Mouse (Mus musculus): ENCODE data around the gene Wdtc1.

Gene Wdtc1

DNA sequence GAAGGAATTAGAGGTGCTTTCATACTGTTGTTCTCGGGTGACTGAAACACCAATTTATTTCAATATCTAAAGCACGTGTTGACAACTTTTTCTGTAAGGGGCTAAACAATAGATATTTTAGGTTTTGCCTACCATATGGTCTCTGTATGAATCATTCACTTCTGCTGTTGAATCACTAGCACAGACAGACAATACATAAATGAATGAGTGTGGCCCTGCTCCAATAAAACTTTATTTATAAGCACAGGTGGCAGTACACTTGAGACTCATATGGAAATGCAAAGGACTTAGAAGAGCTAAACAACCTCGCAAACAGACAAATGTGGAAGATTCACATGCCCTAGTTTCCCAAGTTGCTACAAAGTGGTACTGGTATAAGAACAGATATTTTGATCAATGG, 33.6 kb downstream of the Wdtc1 start:
- no peak for DNase-seq

DNA sequence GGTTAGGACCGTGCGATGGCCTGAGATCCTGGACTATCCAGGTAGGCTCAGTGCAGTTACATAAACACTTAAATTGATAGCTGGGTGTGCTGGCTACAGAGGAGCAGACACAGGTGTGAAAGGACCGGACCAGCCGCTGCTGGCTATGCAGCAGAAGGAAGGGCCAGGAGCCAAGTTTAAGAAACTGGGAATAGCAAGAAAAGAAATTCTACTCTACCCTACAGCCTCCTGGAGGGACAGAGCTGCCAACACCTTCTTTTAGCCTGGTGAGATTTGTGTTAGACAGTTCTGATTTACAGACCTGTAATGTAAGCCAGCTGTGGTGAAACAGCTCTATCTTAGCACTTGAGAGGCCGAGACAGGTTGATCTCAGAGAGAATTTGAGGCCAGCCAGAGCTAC, 37.3 kb downstream of the Wdtc1 start:
- no peak for DNase-seq

DNA sequence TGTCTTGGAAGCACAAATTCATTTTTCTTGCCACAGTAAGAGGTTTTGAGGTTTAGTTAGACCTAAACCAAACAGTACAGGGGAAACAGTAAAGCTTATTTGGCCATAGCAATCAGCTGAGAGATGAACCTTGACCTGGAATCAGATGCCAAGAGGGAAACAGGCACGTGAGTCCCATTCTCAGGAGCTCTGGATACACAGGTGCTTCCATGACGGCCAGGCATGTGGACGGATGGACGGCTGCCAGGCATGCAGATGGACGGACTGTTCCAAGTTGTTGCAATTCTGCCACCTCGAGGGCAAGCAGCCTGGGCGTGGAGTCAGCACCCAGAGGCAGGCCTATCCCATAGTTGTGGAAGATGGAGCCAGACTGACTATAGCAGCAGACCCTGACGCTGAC, 38.4 kb downstream of the Wdtc1 start:
- no peak for DNase-seq

DNA sequence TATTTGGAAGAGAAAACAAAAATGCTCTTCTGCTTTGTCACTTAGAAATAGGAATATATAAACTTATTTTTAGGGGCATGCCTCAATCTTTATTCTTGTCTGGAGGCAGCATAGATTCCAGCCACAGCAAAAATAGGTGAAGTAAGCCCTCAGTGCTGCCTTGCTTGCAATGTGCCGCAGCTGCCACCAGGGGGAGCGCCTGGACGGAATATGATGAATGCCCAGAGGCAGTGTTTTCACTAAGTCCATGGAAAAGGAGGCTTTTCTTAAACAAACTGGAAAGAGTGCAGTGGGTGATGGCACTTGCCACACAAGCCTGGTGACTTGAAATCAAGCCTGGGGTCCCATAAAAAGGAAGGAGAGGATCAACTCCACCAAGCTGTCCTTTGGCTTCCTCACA, 43.3 kb downstream of the Wdtc1 start:
- peak; percentile 83 for DNase-seq

DNA sequence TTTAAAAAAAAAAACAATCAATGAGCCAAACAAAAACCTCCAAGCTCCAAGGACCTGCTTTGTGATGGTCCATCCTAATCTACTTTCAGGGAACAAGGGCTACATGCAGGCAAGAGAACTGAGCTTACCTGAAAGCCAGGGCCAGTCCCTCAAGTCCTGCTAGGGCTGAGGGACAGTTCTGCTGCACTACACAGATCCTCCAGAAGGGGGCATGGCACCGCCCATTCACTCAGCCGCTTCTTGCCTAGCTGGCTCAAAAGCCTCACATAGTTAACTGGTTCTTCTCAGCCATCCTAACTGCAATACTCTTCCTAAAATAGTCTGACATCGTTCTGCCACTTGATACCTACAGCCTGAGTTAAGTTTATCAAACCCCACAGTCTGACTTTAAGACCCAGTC, 46.0 kb downstream of the Wdtc1 start:
- DNase-seq = peak; percentile 45

DNA sequence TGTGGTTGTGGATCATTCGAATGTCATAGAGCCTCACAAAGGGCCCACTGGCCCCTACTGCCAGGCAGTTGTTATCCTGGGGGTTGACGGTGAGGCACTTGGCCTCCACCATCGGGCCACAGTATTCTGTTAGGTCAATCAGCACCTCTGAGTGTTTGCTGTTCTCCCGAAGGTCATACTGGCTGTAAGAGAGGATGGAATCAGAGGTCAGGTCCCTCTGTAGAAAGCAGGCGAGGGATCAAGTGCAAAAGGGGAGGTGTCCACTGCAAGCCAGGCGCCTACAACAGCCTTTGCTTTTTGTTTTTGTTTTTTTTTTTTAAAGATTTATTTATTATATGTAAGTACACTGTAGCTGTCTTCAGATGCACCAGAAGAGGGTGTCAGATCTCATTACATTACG, 47.5 kb downstream of the Wdtc1 start:
- DNase-seq = no peak

DNA sequence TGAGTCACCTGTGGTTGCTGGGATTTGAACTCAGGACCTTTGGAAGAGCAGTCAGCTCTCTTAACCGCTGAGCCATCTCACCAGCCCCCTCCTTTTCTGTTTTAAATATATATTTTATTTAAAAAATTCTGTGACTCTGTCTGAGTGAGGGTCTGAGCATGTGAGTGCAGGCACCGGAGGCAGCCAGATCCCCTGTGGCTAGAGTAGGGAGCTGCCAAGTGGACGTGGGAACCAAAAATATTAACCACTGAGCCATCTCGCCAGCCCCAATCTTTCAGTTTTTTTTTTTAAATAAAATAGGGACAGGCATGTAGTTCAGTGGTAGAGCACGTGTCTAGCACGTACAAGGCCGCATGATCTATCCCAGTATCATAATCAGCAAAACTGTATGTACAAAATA, 48.5 kb downstream of the Wdtc1 start:
- no peak for DNase-seq

DNA sequence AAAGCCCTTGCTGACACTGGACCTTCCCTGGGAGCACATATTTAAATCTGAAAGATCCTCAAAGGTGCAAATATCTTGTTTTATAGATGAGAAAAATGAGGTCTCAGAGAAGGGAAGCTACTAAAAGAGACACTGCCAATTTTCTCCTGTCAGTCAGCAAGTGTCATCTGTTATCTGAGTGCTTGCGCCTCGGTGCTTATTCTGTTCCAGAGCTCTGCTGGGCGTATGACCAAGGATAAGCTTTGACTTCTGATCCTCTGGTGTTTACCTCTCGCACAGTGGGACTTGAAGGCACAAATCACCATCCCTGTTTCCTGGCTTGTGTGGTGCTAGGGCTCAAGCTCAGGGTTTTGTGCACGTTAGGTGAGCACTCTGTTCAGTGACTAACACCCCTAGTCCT, 50.6 kb downstream of the Wdtc1 start:
- DNase-seq = no peak

DNA sequence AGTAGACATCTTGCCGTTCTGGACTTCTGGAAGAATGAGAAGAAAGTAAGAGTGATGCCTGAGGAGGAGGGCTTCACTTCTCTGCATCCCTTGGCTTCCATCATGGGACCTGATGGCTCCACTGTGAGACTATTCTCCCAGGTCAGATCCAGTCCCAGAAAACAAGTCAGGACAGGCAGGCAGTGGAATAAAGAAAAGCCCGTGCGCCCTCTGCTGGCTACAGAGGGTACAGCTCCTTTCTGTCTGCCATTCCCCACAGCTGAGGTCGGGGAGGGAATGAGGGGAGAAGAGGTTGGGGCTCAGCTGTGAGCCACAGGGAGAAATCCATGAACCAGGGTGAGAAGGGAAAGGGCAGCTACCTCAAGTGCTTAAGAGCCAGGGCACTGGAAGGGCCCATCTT, 51.5 kb downstream of the Wdtc1 start:
- DNase-seq = peak; percentile 60

DNA sequence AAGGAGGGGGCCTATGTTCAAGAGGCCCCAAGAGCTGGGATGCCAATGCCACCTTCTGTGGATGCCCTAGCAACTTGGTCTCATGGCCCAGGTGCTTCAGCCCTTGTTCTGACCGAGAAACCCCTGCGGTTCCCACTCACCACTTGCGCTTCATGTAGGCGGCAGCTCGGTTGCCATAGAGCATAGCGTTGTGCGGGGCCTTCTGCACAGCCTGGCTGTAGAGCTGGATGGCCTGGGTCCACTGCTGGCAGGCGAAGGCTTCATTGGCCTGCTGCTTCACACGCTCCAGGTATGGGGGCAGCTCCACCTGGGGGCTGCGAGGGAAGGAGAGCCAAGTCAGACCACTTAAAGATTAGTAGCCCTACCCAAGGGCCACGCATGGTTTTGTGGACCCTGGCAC, 52.9 kb downstream of the Wdtc1 start:
- DNase-seq = no peak

DNA sequence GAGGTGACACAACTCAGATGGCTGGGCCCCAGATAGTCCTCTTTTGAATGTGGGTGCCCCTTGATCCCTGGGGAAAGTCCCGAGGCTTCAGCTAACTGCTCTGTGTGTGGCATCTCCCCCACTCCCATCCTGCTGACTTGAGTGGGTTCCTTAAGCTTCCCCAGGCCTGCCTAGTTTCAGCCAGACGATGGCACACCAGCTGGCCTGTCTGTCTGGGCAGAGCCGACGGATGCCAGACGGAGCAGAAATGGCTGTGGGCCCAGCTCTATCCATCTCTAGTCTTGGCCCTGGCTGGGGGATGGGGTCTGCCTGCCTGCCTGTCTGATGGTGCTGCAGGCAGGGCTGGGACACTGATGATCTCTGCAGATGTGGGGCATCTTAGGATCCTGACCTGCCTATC, 53.6 kb downstream of the Wdtc1 start:
- peak; percentile 77 for DNase-seq

DNA sequence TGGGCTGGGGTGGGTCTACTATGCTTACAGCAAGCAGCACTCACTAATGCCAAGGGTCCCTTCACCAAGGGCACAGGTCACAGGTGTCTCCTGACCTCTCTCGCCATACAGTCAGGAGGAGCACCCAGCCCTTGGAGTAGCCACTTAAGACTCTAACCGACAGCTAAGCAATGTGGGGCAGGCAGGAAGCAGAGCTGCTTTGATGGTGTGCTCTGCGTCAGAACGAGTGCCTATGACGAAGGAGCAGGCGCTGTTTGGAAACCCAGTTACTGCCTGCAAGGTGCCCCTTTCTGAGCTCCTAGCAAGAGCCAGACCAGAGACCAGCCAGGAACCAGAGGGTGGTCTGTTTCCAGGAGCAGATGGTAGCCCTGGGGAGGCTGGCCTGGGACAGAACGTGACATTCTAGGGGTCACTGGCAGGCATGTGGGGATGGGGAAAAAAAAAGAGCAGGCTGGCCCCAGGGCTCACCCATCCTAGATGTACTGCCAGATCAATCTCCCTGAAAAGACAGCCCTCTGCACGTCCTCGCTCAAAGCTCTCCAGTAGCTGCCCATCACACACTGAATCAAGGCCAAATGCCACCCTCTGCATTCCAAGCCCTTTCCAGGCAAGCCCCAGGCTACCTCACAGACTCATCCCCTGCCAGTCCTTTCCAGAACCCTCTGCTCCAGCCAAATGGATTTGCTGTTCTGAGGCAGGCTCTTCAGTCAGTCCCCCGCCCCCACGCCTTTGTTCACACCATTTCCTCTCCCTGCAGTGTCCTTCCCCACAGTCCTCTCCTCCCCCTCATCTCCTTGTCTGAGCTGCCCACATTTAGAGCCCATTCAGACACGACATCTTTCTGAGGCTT, 54.5 kb downstream of the Wdtc1 start:
- peak; percentile 80 for DNase-seq

DNA sequence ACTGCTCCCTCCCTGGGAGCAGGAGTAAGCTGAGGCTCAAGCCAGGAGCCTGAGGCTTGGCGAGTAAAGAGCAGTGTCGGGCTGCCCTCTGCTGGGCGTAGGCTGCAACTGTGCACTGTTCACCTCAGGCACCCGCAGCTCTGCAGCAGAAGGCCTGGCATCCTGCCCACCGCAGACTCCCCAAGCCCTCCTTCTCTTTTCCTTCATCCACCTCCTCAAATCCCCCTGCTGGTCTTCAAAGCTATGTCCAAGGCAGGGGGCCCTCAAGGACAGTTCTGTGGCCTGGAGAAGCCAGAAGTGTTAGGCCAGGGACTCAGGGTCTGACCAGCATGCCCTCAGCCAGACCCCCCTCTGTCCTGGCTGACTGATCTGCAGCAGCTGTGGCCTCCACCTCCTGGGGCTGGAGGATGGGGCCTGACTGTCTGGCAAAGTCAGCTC, 55.5 kb downstream of the Wdtc1 start:
- peak; percentile 83 for DNase-seq

DNA sequence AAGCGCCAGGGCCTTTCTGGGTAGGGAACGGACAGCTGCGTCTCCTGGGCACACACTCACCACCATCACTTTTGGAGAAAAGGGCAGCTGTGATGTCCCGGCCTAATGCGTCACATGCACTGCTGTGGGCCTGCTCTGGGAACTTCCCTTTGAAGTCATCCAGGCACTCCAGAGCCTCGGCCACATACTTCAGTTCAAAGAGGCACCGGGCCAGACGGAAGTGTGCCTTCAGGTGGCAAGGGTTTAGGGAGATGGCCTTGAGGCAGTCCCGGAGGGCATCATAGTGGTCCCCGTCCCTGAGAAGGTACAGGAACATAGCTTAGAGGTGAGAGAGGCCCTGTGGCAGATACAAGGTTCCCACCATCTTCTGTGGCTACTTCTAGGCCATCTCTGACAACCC, 55.9 kb downstream of the Wdtc1 start:
- DNase-seq = no peak

DNA sequence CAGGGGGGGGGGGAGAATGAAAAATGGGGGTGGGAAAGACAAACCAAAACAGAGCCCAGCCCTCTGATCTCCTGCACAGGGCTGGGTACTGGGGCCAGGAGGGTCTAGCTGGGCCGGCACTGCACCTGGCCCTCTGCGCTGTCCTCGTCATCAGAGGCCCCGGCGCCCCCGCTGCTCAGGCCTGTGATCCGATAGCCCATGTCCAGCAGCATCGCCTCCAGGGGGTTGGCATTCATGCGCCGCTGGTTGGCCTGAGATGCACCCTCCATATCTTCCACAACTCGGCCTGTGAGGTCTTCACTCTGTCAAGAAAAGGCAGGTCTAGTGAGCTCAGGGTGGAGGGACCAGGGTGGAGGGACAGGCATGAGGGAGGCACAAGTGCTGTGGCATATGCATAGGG, 59.2 kb downstream of the Wdtc1 start:
- no peak for DNase-seq

DNA sequence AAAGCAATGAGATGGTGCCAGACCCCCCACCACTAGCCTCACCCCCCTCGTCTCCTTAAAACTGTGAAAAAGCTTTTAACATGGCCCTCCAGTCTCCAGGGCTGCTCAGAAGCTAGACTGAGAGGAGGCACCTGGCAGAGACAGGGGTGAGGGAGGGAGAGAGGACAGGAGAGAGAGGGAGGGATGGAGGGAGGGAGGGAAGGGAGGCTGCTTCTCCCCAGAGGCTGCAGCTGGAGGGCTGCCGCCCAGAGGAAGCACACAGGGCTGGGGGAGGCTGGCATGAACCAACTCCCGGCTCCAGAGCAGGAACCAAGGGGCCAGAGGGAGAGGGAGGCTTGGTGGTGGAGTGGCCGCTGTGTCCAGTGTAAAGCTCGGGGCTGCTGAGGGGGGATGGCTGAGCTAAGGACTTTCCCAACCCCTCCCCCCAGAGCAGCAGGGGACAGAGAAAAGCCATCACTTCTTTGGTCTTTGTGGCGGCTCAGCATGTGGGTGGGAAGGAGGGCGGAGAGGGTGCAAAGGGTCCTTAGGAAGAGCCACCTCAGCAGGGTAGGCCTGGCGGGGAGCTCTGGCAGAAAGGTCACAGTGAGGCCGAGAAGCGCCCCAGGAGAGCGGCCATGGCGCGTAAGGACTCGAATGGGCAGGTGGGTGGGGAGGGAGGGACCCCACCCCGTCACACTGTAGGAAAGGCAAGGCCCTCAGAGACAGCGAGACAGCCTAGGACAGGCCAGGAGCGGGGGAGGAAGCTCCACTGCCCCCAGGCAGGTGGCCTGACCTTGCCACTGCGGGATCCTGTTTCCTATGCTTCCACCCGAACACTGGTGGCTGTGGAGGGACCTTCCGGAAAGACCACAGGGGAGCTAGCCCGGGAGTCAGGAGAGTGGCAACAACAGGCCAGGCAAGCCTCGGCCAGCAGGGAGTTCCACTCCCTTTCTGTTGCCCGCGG, 60.1 kb downstream of the Wdtc1 start:
- no peak for DNase-seq

DNA sequence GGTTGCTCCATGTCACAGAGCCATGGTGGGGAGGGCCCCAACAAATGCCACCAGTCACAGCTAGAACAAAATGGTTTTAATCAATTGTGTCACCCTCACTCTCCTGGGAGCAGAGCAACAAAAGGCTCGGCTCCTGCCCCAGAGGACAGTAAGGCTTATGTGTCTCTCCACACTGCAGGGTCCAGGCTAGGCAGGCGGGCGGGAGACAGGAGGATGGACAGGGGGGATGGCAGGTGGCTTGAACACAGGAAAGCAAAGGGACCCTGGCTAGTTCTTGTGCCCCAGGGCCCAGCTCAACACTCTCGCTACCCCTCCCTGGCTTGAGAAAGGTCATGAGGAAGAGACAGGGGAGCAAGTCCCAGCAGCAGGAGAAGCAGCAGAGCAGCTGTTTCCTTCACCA, 60.9 kb downstream of the Wdtc1 start:
- DNase-seq = no peak

DNA sequence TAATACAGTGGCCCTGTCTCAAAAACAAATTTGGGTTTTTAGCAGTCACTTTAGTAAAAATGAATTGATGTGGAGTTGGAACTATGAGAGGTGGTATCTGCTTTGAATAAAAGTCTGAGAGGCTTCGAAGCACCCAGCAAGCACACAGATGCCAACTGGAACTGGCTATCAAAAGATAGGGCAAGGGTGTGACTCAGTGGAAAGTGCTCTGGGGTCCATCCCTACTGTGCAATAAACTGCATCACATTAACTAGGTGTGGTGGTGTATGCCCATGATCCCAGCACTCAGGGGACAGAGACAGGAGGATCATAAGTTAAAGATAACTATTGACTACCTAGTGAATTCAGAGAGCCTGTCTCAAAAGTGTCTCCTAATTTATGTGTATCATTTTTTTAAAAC, 62.0 kb downstream of the Wdtc1 start:
- DNase-seq = no peak

DNA sequence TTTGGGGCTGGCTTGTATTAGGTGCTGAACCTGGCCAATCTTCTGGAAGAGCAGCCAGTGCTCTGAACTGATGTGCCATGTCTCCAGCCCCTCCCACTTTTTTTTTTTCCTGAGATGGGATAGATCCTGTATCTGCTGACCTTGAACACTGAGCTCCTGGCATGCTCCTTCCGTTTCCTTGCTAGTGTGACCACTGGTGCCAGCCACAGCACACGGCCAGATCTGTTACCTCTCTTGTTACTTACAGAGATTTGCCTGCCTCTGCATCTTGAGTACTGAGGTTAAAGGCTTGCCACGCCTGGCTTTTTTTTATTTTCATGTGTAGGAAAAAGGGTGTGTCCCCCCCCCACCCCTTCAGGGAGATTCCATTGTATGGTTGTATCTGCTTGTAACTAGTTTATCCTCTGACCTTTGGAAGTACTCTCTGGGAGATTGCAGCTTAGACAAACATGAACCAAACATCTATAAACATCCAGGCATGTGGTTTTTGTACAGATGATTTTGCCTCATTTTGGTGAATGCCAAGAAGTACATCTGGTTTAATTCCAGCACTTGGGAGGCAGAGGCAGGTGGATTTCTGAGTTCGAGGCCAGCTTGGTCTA, 66.7 kb downstream of the Wdtc1 start:
- DNase-seq = no peak

DNA sequence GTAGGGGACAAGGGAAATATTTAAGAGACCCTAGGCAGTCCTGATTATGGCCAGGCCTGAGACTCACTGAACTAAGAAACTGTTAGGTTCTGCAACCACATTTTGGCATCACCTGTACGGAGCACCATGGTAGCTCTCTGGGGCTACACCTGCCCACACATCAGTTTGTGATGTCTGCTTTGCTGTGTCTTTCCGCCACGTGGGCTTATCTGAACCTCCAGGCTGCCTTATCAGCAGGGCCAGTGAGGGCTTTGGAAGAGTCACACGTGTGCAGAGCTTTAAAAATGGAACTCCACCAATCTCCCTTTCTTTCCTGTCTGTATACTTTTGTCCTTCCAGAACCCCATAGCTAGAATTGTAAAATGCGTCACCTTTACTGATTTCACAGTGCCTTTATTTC, 67.3 kb downstream of the Wdtc1 start:
- no peak for DNase-seq

DNA sequence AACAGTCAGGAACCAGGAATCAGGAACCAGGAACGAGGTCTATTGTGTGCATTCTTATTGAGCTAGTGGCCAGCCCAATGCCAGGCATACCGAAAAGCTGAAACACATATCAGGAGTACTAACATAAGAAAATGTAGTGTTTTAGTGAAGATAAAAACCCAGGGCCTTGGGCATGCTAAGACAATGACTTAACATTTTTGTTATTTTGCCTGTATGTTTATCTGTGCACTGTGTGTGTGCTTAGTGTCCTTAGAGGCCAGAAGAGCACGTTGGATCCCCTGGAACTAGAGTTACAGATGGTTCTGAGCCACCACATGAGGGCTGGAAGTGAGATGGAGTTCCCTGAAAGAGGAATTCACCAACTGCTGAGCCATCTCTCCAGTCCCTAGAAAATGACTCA, 68.0 kb downstream of the Wdtc1 start:
- no peak for DNase-seq

DNA sequence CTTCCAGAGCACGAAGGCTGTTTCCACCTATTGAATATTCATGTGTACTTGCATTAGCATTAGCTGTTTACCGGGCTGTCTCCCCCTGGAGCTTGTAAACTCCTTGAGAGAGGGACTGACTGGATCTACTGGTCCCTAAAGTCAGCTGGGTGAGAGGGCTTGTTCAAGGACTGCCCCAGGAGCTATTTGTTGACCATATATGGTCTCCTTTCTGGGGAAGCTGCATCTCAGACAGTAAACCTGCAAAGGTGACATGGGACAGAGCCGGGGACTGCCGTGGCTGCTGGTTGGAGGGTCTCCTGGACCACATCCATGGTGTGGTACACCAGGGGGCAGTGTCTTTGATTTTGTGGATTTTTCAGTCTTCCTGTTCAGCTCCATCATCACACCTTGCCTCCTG, 70.6 kb downstream of the Wdtc1 start:
- DNase-seq = no peak

DNA sequence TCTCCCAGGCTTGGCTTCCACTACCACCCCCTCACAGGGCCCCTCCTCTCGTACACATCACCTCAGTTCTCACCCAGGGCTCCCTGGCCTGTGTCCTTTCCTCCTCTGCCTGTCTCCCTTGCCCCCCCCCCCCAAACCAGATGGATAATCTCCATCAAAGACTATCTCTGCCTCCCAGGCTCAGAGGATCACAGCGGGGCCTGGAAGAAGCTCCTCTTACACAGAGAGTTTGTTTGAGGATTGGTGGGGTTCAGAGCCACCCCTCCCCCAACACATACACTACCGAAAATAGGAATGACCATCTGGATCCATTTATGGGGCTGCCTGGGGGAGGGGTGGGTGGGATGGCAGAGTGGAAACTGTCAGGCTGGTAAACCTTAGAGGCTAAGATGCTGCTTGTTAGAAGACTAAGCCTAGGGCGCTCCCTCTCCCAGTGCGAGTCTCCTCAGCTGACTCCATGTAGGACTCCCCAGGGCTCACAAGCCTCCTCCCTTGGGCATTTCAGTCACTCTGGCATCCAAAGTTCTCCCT, 71.3 kb downstream of the Wdtc1 start:
- no peak for DNase-seq

Data from right cerebral cortex, postnatal 25 days (tissue).